Mouse (Mus musculus): ENCODE measurements around the gene Sos2.
"Not testable (repeated sequence)": the region's sequence is repeated elsewhere in the genome, so short reads cannot be mapped to it uniquely, and the experiment has no call there.

DNA sequence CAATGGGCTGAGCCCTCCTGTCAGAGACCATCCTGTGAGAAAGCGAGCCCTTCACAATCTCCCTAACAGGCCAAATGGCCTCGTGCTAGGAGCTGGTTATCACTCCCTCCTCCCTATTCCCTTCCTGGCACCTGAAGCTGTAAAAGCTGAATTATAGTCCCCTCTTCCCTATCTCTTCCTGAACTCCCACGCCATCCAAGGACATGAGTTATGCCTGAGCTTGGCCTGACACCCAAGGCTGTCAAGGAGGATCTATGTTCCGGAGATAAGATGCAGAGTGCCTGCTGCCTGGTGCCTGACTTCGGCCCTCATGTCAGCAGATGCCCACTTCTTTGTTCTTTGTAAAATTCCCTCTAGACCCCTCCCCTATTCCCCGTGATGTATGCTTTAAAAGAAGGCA lies 120.6 kb downstream of the Sos2 start:
- not testable (repeated sequence) for TF ChIP-seq CEBPB (IDR thresholded peaks at IDR 0.05; ENCODE audit: insufficient read depth, poor library complexity, severe bottlenecking); POLR2A (IDR thresholded peaks at IDR 0.05; ENCODE audit: insufficient read length, low read depth)
